Mouse (Mus musculus) kidney, embryonic 14.5 days (tissue): Measurements from ENCODE around the gene Arid1b. TPM values are rescaled to one million over a fixed set of nuclear protein-coding genes. Genes with fewer than 3 reads are reported as not detected.

Experiments used
- ATAC-seq: fragments of 200-750 bp; cut with Nextera tagmentation; 2 replicates; pipeline ENCODE4 v1.8.0; 2017; ENCODE audit warnings: moderate number of reproducible peaks, mild to moderate bottlenecking, moderate TSS enrichment, moderate library complexity; ENCODE audit not compliant: low FRiP score, low TSS enrichment
- H3K27ac ChIP-seq: fragments of 300-500 bp; sonication (generic); 2 replicates; pipeline ENCODE4 v1.5.1; 2014; ENCODE audit warnings: low read depth, mild to moderate bottlenecking, low read length, moderate library complexity, mixed read lengths
- H3K27me3 ChIP-seq: fragments of 300-500 bp; sonication (generic); 2 replicates; pipeline ENCODE4 v1.6.1; 2014; ENCODE audit warnings: mild to moderate bottlenecking, low read length; ENCODE audit not compliant: control insufficient read depth, insufficient read depth
- H3K36me3 ChIP-seq: fragments of 300-500 bp; sonication (generic); 2 replicates; pipeline ENCODE4 v1.6.1; 2014; ENCODE audit warnings: low read length, mixed read lengths; ENCODE audit not compliant: control insufficient read depth, insufficient read depth
- H3K4me1 ChIP-seq: fragments of 300-500 bp; sonication (generic); 2 replicates; pipeline ENCODE4 v1.6.1; 2014; ENCODE audit warnings: low read length, mixed read lengths; ENCODE audit not compliant: control insufficient read depth, insufficient read depth
- H3K4me2 ChIP-seq: fragments of 300-500 bp; sonication (generic); replicated peaks from 2 replicates; pipeline ENCODE4 v1.6.1; 2014; ENCODE audit warnings: low read depth, mild to moderate bottlenecking, low read length
- H3K4me3 ChIP-seq: fragments of 300-500 bp; sonication (generic); 2 replicates; pipeline ENCODE4 v1.5.1; 2014; ENCODE audit warnings: mild to moderate bottlenecking, low read length
- H3K9ac ChIP-seq: fragments of 300-500 bp; sonication (generic); 2 replicates; pipeline ENCODE4 v1.6.1; 2014; ENCODE audit warnings: low read depth, mild to moderate bottlenecking, low read length, moderate library complexity
- H3K9me3 ChIP-seq: fragments of 300-500 bp; sonication (generic); 2 replicates; pipeline ENCODE4 v1.6.1; 2016; ENCODE audit warnings: low read length; ENCODE audit not compliant: control insufficient read depth
- WGBS: fragments of 180-500 bp; shearing (Covaris S2); extraction: QIAGEN DNeasy Blood & Tissue Kit; methylation state at CpG from one replicate; pipeline ENCODE4 v1.1.7; 2014; 5-methylcytosine and 5-hydroxymethylcytosine counted together
- polyA plus RNA-seq: library from polyadenylated mRNA; unstranded; fragments of >200 nt; fragmentation: Nextera tagmentation; extraction: Ambion mirVana; gene quantifications from 2 replicates; pipeline ENCODE4 v1.2.1, GENCODE M21; 2014

Arid1b gene
- polyA plus RNA-seq, 1 experiment from 2014 or later = 19.2 TPM

GRCm38 (mm10) chr17:5293653-5294584, 299.8 kb downstream of the Arid1b start:
- Histone ChIP-seq H3K4me3 (no peak overlapping the region), H3K9me3 (no peaks in the 10 kb centered on the region), H3K27ac (0 out of 2 replicates have a peak overlapping the region, but pooled peaks have one; percentile 11), H3K27me3 (no peaks in the 10 kb centered on the region), H3K4me2 (no peak overlapping the region), H3K4me1 (peaks cover 22% of the 10 kb centered on the region), H3K36me3 (peaks cover 14% of the 10 kb centered on the region), H3K9ac (no peak overlapping the region)
- WGBS = 73% methylated on average over 9 of the region's 9 CpGs
- ATAC-seq = no peak; the same call in 1 of the 2 replicates

- H3K27ac ChIP-seq = peak overlapping the region; percentile 83
- no peak overlapping the region for H3K4me3 ChIP-seq
- peaks cover 14% of the 10 kb centered on the region for H3K36me3 ChIP-seq
- H3K4me2 ChIP-seq = no peak overlapping the region
- H3K4me1 ChIP-seq = peaks cover 25% of the 10 kb centered on the region
- 50% methylated on average over 19 of the region's 19 CpGs for WGBS
- peak overlapping the region; percentile 40; the same call in 1 of the 2 replicates for H3K9ac ChIP-seq
- H3K27me3 ChIP-seq = no peaks in the 10 kb centered on the region
- peak; percentile 72 for ATAC-seq
- H3K9me3 ChIP-seq = no peaks in the 10 kb centered on the region
These were observed 301.2 kb downstream of the Arid1b start for GRCm38 (mm10) chr17:5295086-5295947.

- Histone ChIP-seq H3K27ac (0 out of 2 replicates have a peak overlapping the region, but pooled peaks have one; percentile 39), H3K9me3 (no peaks in the 10 kb centered on the region), H3K36me3 (peaks cover 10% of the 10 kb centered on the region), H3K4me1 (peaks cover 25% of the 10 kb centered on the region), H3K27me3 (no peaks in the 10 kb centered on the region), H3K4me3 (no peak overlapping the region), H3K4me2 (no peak overlapping the region), H3K9ac (no peak overlapping the region)
- peak; percentile 54; the same call in 1 of the 2 replicates for ATAC-seq
- WGBS = 70% methylated on average over 7 of the region's 7 CpGs
These were observed 301.8 kb downstream of the Arid1b start for GRCm38 (mm10) chr17:5295948-5296262.

- H3K4me1 ChIP-seq = peaks cover 25% of the 10 kb centered on the region
- no peak overlapping the region for H3K4me3 ChIP-seq
- H3K36me3 ChIP-seq = peaks cover 3% of the 10 kb centered on the region; the same call in 1 of the 2 replicates
- 87% methylated on average over 4 of the region's 4 CpGs for WGBS
- no peak overlapping the region for H3K4me2 ChIP-seq
- H3K9me3 ChIP-seq = no peaks in the 10 kb centered on the region
- H3K27me3 ChIP-seq = no peaks in the 10 kb centered on the region
- no peak for ATAC-seq
- no peak overlapping the region for H3K27ac ChIP-seq
- H3K9ac ChIP-seq = no peak overlapping the region
These were observed 303.4 kb downstream of the Arid1b start for GRCm38 (mm10) chr17:5297491-5297890.

- peaks cover 3% of the 10 kb centered on the region; the same call in 1 of the 2 replicates for H3K36me3 ChIP-seq
- no peaks in the 10 kb centered on the region for H3K9me3 ChIP-seq
- no peaks in the 10 kb centered on the region for H3K27me3 ChIP-seq
- no peak overlapping the region for H3K9ac ChIP-seq
- no peak overlapping the region for H3K4me3 ChIP-seq
- H3K27ac ChIP-seq = no peak overlapping the region
- WGBS = 70% methylated on average over 10 of the region's 10 CpGs
- no peak overlapping the region for H3K4me2 ChIP-seq
- ATAC-seq = no peak
- H3K4me1 ChIP-seq = peaks cover 25% of the 10 kb centered on the region
These were observed 303.9 kb downstream of the Arid1b start for GRCm38 (mm10) chr17:5297984-5298383.

- H3K27me3 ChIP-seq = no peaks in the 10 kb centered on the region
- no peak for ATAC-seq
- 76% methylated on average over 5 of the region's 5 CpGs for WGBS
- H3K36me3 ChIP-seq = peaks cover 3% of the 10 kb centered on the region; the same call in 1 of the 2 replicates
- no peak overlapping the region for H3K4me3 ChIP-seq
- H3K9me3 ChIP-seq = no peaks in the 10 kb centered on the region
- H3K4me1 ChIP-seq = peaks cover 19% of the 10 kb centered on the region
- no peak overlapping the region for H3K27ac ChIP-seq
- no peak overlapping the region for H3K4me2 ChIP-seq
- no peak overlapping the region for H3K9ac ChIP-seq
These were observed 304.9 kb downstream of the Arid1b start for GRCm38 (mm10) chr17:5298891-5299559.

GRCm38 (mm10) chr17:5302971-5303746, 309.0 kb downstream of the Arid1b start:
- 78% methylated on average over 11 of the region's 11 CpGs for WGBS
- H3K36me3 ChIP-seq = peaks cover 16% of the 10 kb centered on the region

More at GRCm38 (mm10) chr17:5302971-5303746, 309.0 kb downstream of the Arid1b start:
- H3K4me3 ChIP-seq = no peak overlapping the region
- no peak overlapping the region for H3K27ac ChIP-seq
- no peak overlapping the region for H3K4me2 ChIP-seq
- H3K9me3 ChIP-seq = no peaks in the 10 kb centered on the region
- no peak overlapping the region for H3K9ac ChIP-seq
- peaks cover 5% of the 10 kb centered on the region; the same call in 1 of the 2 replicates for H3K4me1 ChIP-seq
- no peak for ATAC-seq
- no peaks in the 10 kb centered on the region for H3K27me3 ChIP-seq
